Mouse (Mus musculus): ENCODE data around the gene 4930523C07Rik. TPM values are rescaled to one million over a fixed set of nuclear protein-coding genes. Genes with fewer than 3 reads are reported as not detected.

The 4930523C07Rik gene
- polyA plus RNA-seq (2015; fragmentation: Nextera tagmentation; extraction: Ambion mirVana), result 23.8 and 26.8 TPM in 2 replicates

- WGBS (ENCODE audit: insufficient replicate concordance), result under 1% methylated on average over 33 of the region's 33 CpGs
- no peaks in the 10 kb centered on the region for H3K27me3 ChIP-seq (ENCODE audit: control insufficient read depth, insufficient read depth, low read depth, low read length)
- ATAC-seq (ENCODE audit: low read depth), result peak; percentile 85
- peak within 1 kb of the TSS; percentile 80 for H3K9ac ChIP-seq (ENCODE audit: low read depth, low read length)
- peak within 1 kb of the TSS; percentile 77 for H3K4me2 ChIP-seq (ENCODE audit: low read depth, low read length)
- H3K4me3 ChIP-seq (ENCODE audit: low read depth, low read length), result peak within 1 kb of the TSS; percentile 77
- H3K9me3 ChIP-seq (replicated peaks; ENCODE audit: control insufficient read depth, low read length), result no peaks in the 10 kb centered on the region
- peaks cover 31% of the 10 kb centered on the region for H3K4me1 ChIP-seq (ENCODE audit: control insufficient read depth, low read depth, low read length)
- peak within 1 kb of the TSS; percentile 86 for H3K27ac ChIP-seq (ENCODE audit: low read length)
- H3K36me3 ChIP-seq (ENCODE audit: control insufficient read depth, insufficient read depth), result no peaks in the 10 kb centered on the region
Measured at GRCm38 (mm10) chr1:160044237-160045021, at the start of gene 4930523C07Rik. Gene 4930523C07Rik (plus strand): TSS chr1:160044382.

- no peak overlapping the region for H3K27ac ChIP-seq (ENCODE audit: low read length)
- no peak overlapping the region for H3K4me2 ChIP-seq (ENCODE audit: low read depth, low read length)
- no peak for ATAC-seq (ENCODE audit: low read depth)
- H3K9ac ChIP-seq (ENCODE audit: low read depth, low read length), result no peak overlapping the region
- WGBS (ENCODE audit: insufficient replicate concordance), result 37% methylated on average over 2 of the region's 2 CpGs
- H3K9me3 ChIP-seq (replicated peaks; ENCODE audit: control insufficient read depth, low read length), result no peaks in the 10 kb centered on the region
- H3K36me3 ChIP-seq (ENCODE audit: control insufficient read depth, insufficient read depth), result no peaks in the 10 kb centered on the region
- no peaks in the 10 kb centered on the region for H3K4me1 ChIP-seq (ENCODE audit: control insufficient read depth, low read depth, low read length)
- no peaks in the 10 kb centered on the region for H3K27me3 ChIP-seq (ENCODE audit: control insufficient read depth, insufficient read depth, low read depth, low read length)
- no peak overlapping the region for H3K4me3 ChIP-seq (ENCODE audit: low read depth, low read length)
Measured at GRCm38 (mm10) chr1:159997329-159997728, 46.9 kb upstream of the 4930523C07Rik start.

GRCm38 (mm10) chr1:159998349-159998748 is 45.8 kb upstream of the 4930523C07Rik start:
- Histone ChIP-seq H3K9ac (ENCODE audit: low read depth, low read length) (no peak overlapping the region), H3K9me3 (replicated peaks; ENCODE audit: control insufficient read depth, low read length) (no peaks in the 10 kb centered on the region), H3K27me3 (ENCODE audit: control insufficient read depth, insufficient read depth, low read depth, low read length) (no peaks in the 10 kb centered on the region), H3K4me2 (ENCODE audit: low read depth, low read length) (no peak overlapping the region), H3K36me3 (ENCODE audit: control insufficient read depth, insufficient read depth) (no peaks in the 10 kb centered on the region), H3K27ac (ENCODE audit: low read length) (no peak overlapping the region), H3K4me1 (ENCODE audit: control insufficient read depth, low read depth, low read length) (no peaks in the 10 kb centered on the region), H3K4me3 (ENCODE audit: low read depth, low read length) (no peak overlapping the region)
- 38% methylated on average over 1 of the region's 1 CpGs for WGBS (ENCODE audit: insufficient replicate concordance)
- ATAC-seq (ENCODE audit: low read depth), result no peak

GRCm38 (mm10) chr1:159999232-159999631 is 45.0 kb upstream of the 4930523C07Rik start:
- no peak for ATAC-seq (ENCODE audit: low read depth)
- Histone ChIP-seq H3K9ac (ENCODE audit: low read depth, low read length) (no peak overlapping the region), H3K36me3 (ENCODE audit: control insufficient read depth, insufficient read depth) (no peaks in the 10 kb centered on the region), H3K4me3 (ENCODE audit: low read depth, low read length) (no peak overlapping the region), H3K9me3 (replicated peaks; ENCODE audit: control insufficient read depth, low read length) (no peaks in the 10 kb centered on the region), H3K4me2 (ENCODE audit: low read depth, low read length) (no peak overlapping the region), H3K4me1 (ENCODE audit: control insufficient read depth, low read depth, low read length) (no peaks in the 10 kb centered on the region), H3K27ac (ENCODE audit: low read length) (no peak overlapping the region), H3K27me3 (ENCODE audit: control insufficient read depth, insufficient read depth, low read depth, low read length) (no peaks in the 10 kb centered on the region)
- 58% methylated on average over 3 of the region's 3 CpGs for WGBS (ENCODE audit: insufficient replicate concordance)

DNA sequence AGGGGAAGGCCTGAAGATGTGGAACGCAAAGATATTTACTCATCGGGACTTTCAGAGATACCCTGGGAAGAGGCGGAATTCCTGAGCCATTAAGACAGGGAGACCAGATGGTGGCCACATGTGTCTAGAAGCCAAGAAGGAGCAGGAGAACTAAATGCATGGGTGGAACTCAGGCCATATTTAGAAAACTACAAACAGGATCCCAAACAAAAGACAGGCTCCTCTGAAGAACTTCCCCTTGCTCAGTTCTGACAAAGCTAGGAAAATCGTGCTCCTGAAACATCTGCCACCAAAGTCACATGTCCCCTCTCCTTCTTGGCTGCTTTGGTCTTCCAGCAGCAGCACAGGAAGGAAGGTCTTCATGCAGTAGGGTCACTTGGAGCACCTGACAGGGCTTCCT is 38.9 kb upstream of the 4930523C07Rik start:
- ATAC-seq (ENCODE audit: low read depth), result no peak
- H3K4me3 ChIP-seq (ENCODE audit: low read depth, low read length), result no peak overlapping the region

DNA sequence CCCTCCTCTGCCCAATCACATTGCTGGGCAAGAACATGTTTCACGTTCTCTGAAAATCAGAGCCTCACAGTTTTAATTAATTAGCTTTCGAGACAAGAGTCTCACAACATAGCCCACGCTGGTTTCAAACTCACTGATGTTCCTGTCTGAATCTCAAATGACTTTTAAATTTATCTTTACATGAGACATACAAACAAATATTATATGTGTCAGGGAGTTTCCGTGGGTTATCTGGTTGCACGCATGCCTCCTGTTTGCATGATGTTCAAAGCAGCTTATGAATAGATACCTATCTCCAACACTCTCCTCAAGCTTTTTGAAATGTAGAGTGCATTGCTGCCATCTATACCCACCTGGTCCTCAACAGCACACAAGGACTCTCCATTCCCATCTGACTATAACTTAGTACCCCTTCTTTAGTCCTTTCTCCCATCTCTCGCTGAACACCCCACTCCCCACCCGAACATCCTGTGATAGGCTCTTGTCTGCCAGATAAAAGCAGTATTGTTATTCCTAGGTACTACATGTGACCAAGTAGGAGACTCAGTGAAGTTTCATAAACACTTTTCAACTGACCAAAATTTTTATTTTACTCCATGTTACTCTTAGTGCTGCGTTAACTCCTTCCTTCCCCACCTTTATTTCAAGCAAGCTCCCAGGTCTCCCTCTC is 37.1 kb upstream of the 4930523C07Rik start:
- no peak overlapping the region for H3K9ac ChIP-seq (ENCODE audit: low read depth, low read length)
- H3K36me3 ChIP-seq (ENCODE audit: control insufficient read depth, insufficient read depth), result no peaks in the 10 kb centered on the region
- 70% methylated on average over 8 of the region's 8 CpGs for WGBS (ENCODE audit: insufficient replicate concordance)
- no peaks in the 10 kb centered on the region for H3K27me3 ChIP-seq (ENCODE audit: control insufficient read depth, insufficient read depth, low read depth, low read length)
- no peak overlapping the region for H3K4me3 ChIP-seq (ENCODE audit: low read depth, low read length)
- no peak overlapping the region for H3K4me2 ChIP-seq (ENCODE audit: low read depth, low read length)
- H3K4me1 ChIP-seq (ENCODE audit: control insufficient read depth, low read depth, low read length), result no peaks in the 10 kb centered on the region
- H3K9me3 ChIP-seq (replicated peaks; ENCODE audit: control insufficient read depth, low read length), result no peaks in the 10 kb centered on the region
- ATAC-seq (ENCODE audit: low read depth), result no peak
- H3K27ac ChIP-seq (ENCODE audit: low read length), result no peak overlapping the region

More for the DNA sequence above, 38.9 kb upstream of the 4930523C07Rik start:
- no peak overlapping the region for H3K9ac ChIP-seq (ENCODE audit: low read depth, low read length)
- H3K36me3 ChIP-seq (ENCODE audit: control insufficient read depth, insufficient read depth), result no peaks in the 10 kb centered on the region
- H3K4me2 ChIP-seq (ENCODE audit: low read depth, low read length), result no peak overlapping the region
- H3K27me3 ChIP-seq (ENCODE audit: control insufficient read depth, insufficient read depth, low read depth, low read length), result no peaks in the 10 kb centered on the region
- H3K9me3 ChIP-seq (replicated peaks; ENCODE audit: control insufficient read depth, low read length), result no peaks in the 10 kb centered on the region
- H3K27ac ChIP-seq (ENCODE audit: low read length), result no peak overlapping the region
- H3K4me1 ChIP-seq (ENCODE audit: control insufficient read depth, low read depth, low read length), result no peaks in the 10 kb centered on the region
- 71% methylated on average over 4 of the region's 4 CpGs for WGBS (ENCODE audit: insufficient replicate concordance)

DNA sequence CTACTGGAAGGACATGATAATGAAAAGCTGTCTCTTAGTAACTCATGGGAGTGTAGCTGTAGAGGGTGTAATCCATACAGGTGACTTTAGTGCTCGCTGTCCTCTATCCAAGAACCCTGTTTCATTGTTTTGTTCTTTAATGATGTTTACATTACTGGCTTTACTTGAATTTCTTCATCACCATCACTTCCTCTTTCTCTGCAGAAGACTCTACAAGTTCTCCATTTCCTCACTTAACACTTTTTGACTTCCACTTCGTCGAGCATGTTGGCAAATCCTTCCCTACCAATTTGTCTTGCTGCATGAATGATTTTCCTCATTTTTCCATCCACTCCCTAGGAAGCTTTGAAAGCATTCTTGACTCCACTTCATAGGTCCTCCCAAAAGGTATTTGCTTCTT is 31.1 kb upstream of the 4930523C07Rik start:
- no peaks in the 10 kb centered on the region for H3K9me3 ChIP-seq (replicated peaks; ENCODE audit: control insufficient read depth, low read length)
- no peak overlapping the region for H3K9ac ChIP-seq (ENCODE audit: low read depth, low read length)
- no peaks in the 10 kb centered on the region for H3K27me3 ChIP-seq (ENCODE audit: control insufficient read depth, insufficient read depth, low read depth, low read length)
- WGBS (ENCODE audit: insufficient replicate concordance), result 37% methylated on average over 3 of the region's 3 CpGs
- no peak overlapping the region for H3K4me3 ChIP-seq (ENCODE audit: low read depth, low read length)
- no peak overlapping the region for H3K4me2 ChIP-seq (ENCODE audit: low read depth, low read length)
- no peak for ATAC-seq (ENCODE audit: low read depth)
- no peaks in the 10 kb centered on the region for H3K36me3 ChIP-seq (ENCODE audit: control insufficient read depth, insufficient read depth)
- no peaks in the 10 kb centered on the region for H3K4me1 ChIP-seq (ENCODE audit: control insufficient read depth, low read depth, low read length)
- no peak overlapping the region for H3K27ac ChIP-seq (ENCODE audit: low read length)

- Histone ChIP-seq H3K4me3 (ENCODE audit: low read depth, low read length) (peak overlapping the region; percentile 33), H3K4me1 (ENCODE audit: control insufficient read depth, low read depth, low read length) (peaks cover 22% of the 10 kb centered on the region), H3K9ac (ENCODE audit: low read depth, low read length) (peak overlapping the region; percentile 40), H3K4me2 (ENCODE audit: low read depth, low read length) (peak overlapping the region; percentile 60), H3K36me3 (ENCODE audit: control insufficient read depth, insufficient read depth) (no peaks in the 10 kb centered on the region), H3K27ac (ENCODE audit: low read length) (peak overlapping the region; percentile 53), H3K27me3 (ENCODE audit: control insufficient read depth, insufficient read depth, low read depth, low read length) (no peaks in the 10 kb centered on the region), H3K9me3 (replicated peaks; ENCODE audit: control insufficient read depth, low read length) (no peaks in the 10 kb centered on the region)
- peak; percentile 39 for ATAC-seq (ENCODE audit: low read depth)
- WGBS (ENCODE audit: insufficient replicate concordance), result 10% methylated on average over 10 of the region's 10 CpGs
Measured at GRCm38 (mm10) chr1:160024339-160024980, 19.7 kb upstream of the 4930523C07Rik start.
